31 mouse cellular contexts compared by ENCODE assay signal in genomic region chr11:120844329-120844728, GRCm38 (mm10).
"Had no signal": no experiment of that assay in that cellular context is flagged by ENCODE, and none has a peak within 500 bp of the region (broad histone marks: within the 10 kb centered on the region; RNA-seq: fewer than 3 reads in every experiment).

No protein-coding gene starts in this region.

- H3K4me3 ChIP-seq: heart, embryonic 10.5 days; heart, embryonic 12.5 days; heart, embryonic 13.5 days; heart, embryonic 15.5 days; hindbrain, embryonic 10.5 days; hindbrain, embryonic 12.5 days; hindbrain, embryonic 13.5 days; hindbrain, embryonic 15.5 days; intestine, embryonic 15.5 days; kidney, embryonic 15.5 days; layer of hippocampus, adult 2 months had no signal

- H3K36me3 ChIP-seq: heart, embryonic 10.5 days; heart, embryonic 12.5 days; heart, embryonic 13.5 days; heart, embryonic 15.5 days; hindbrain, embryonic 12.5 days; hindbrain, embryonic 13.5 days; hindbrain, embryonic 15.5 days; intestine, embryonic 15.5 days; kidney, embryonic 15.5 days had no signal

- H3K27me3 ChIP-seq: heart, embryonic 12.5 days; heart, embryonic 13.5 days; heart, embryonic 15.5 days; hindbrain, embryonic 12.5 days; hindbrain, embryonic 13.5 days; hindbrain, embryonic 15.5 days; intestine, embryonic 15.5 days; kidney, embryonic 15.5 days had no signal

- DNase-seq: heart, postnatal 10 days; heart, postnatal 14 days; heart, postnatal 36 days; heart, postnatal 4 days; kidney, adult 11 months; kidney, adult 18-20 months; kidney, adult 2 months; kidney, adult 8-10 months; kidney, adult 9 months; kidney, postnatal 10 days; kidney, postnatal 14 days; kidney, postnatal 25 days; kidney, postnatal 36 days; kidney, postnatal 4 days; layer of hippocampus, adult 9-11 months; layer of hippocampus, postnatal 36 days had no signal

- H3K4me2 ChIP-seq: heart, embryonic 11.5 days; heart, embryonic 12.5 days; heart, embryonic 13.5 days; heart, embryonic 15.5 days; hindbrain, embryonic 12.5 days; hindbrain, embryonic 13.5 days; hindbrain, embryonic 14.5 days; hindbrain, embryonic 15.5 days; intestine, embryonic 15.5 days; kidney, embryonic 15.5 days had no signal

- H3K27ac ChIP-seq: heart, embryonic 10.5 days; heart, embryonic 13.5 days; heart, embryonic 15.5 days; hindbrain, embryonic 10.5 days; hindbrain, embryonic 12.5 days; hindbrain, embryonic 13.5 days; hindbrain, embryonic 14.5 days; hindbrain, embryonic 15.5 days; hindbrain, postnatal 0 days; intestine, embryonic 15.5 days; kidney, embryonic 15.5 days; kidney, postnatal 0 days; layer of hippocampus, adult 2 months had no signal

- H3K4me1 ChIP-seq: hindbrain, embryonic 10.5 days; hindbrain, embryonic 12.5 days; hindbrain, embryonic 13.5 days; hindbrain, embryonic 15.5 days; intestine, embryonic 15.5 days; kidney, embryonic 15.5 days had no signal

- H3K9me3 ChIP-seq: heart, embryonic 10.5 days; heart, embryonic 12.5 days; heart, embryonic 13.5 days; heart, embryonic 15.5 days; hindbrain, embryonic 10.5 days; hindbrain, embryonic 12.5 days; hindbrain, embryonic 13.5 days; hindbrain, embryonic 15.5 days; intestine, embryonic 15.5 days; kidney, embryonic 15.5 days had no signal

- H3K9ac ChIP-seq: heart, embryonic 12.5 days; heart, embryonic 13.5 days; heart, embryonic 15.5 days; hindbrain, embryonic 12.5 days; hindbrain, embryonic 13.5 days; hindbrain, embryonic 14.5 days; hindbrain, embryonic 15.5 days; intestine, embryonic 15.5 days; kidney, embryonic 15.5 days had no signal
